Mouse (Mus musculus) neural tube, embryonic 11.5 days (tissue): ENCODE results near the gene Mpp4. TPM values are rescaled to one million over a fixed set of nuclear protein-coding genes. Genes with fewer than 3 reads are reported as not detected.

Experiments used
- ATAC-seq: fragments of 200-750 bp; cut with Nextera tagmentation; 2 replicates; pipeline ENCODE4 v1.8.0; 2017; ENCODE audit warnings: moderate number of reproducible peaks, mild to moderate bottlenecking, moderate TSS enrichment, moderate library complexity; ENCODE audit not compliant: insufficient read depth, low FRiP score, low TSS enrichment
- DNase-seq: peaks from one replicate; pipeline ENCODE4 v3.0.0-alpha.2; 2015; ENCODE audit warnings: low spot score
- H3K27ac ChIP-seq: fragments of 300-500 bp; sonication (generic); 2 replicates; pipeline ENCODE4 v1.5.1; 2014; ENCODE audit warnings: low read depth, mild to moderate bottlenecking, low read length
- H3K27me3 ChIP-seq: fragments of 300-500 bp; sonication (generic); 2 replicates; pipeline ENCODE4 v1.6.1; 2014; ENCODE audit warnings: mild to moderate bottlenecking, low read length, mixed read lengths; ENCODE audit not compliant: control insufficient read depth, insufficient read depth
- H3K36me3 ChIP-seq: fragments of 300-500 bp; sonication (generic); 2 replicates; pipeline ENCODE4 v1.6.1; 2014; ENCODE audit warnings: mild to moderate bottlenecking, low read length, moderate library complexity, mixed read lengths; ENCODE audit not compliant: control insufficient read depth, insufficient read depth
- H3K4me1 ChIP-seq: fragments of 300-500 bp; sonication (generic); 2 replicates; pipeline ENCODE4 v1.6.1; 2014; ENCODE audit warnings: low read length, mixed read lengths; ENCODE audit not compliant: control insufficient read depth, insufficient read depth
- H3K4me2 ChIP-seq: fragments of 300-500 bp; sonication (generic); 2 replicates; pipeline ENCODE4 v1.6.1; 2014; ENCODE audit warnings: low read depth, mild to moderate bottlenecking, moderate library complexity
- H3K4me3 ChIP-seq: fragments of 300-500 bp; sonication (generic); 2 replicates; pipeline ENCODE4 v1.5.1; 2014; ENCODE audit warnings: low read depth, low read length
- H3K9ac ChIP-seq: fragments of 300-500 bp; sonication (generic); 2 replicates; pipeline ENCODE4 v1.6.1; 2014; ENCODE audit warnings: mild to moderate bottlenecking, low read length
- H3K9me3 ChIP-seq: fragments of 300-500 bp; sonication (generic); 2 replicates; pipeline ENCODE4 v1.6.1; 2016; ENCODE audit warnings: low read length; ENCODE audit not compliant: control insufficient read depth
- WGBS: fragments of 180-500 bp; shearing (Covaris S2); extraction: QIAGEN DNeasy Blood & Tissue Kit; methylation state at CpG from one replicate; pipeline ENCODE4 v1.1.7; 2014; 5-methylcytosine and 5-hydroxymethylcytosine counted together
- polyA plus RNA-seq: library from polyadenylated mRNA; unstranded; fragments of >200 nt; fragmentation: Nextera tagmentation; extraction: Ambion mirVana; gene quantifications from 2 replicates; pipeline ENCODE4 v1.2.1, GENCODE M21; 2014

Gene Mpp4
- polyA plus RNA-seq, 1 experiment from 2014 or later, result 0.42 TPM

DNA sequence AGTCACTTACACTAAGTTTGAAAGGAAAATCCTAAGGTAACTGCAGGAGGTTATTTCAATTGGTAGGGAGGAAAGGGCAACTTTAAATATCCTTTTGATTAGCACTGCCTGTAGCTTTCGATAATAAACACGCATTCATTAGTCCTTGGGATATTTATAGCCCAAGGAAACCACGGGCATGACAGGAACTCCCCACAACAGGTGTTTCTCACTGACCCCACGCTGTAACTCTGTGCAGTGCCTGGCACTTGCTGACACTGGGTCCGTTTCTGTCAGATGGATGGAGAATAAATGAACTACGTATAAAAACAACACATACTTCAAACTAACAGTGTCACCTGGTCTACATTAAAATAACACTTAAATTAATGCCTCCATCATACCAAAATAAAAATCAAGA, 31.8 kb upstream of the Mpp4 start:
- no peak overlapping the region for H3K27ac ChIP-seq
- H3K9me3 ChIP-seq, result no peaks in the 10 kb centered on the region
- H3K4me2 ChIP-seq, result no peak overlapping the region
- H3K4me3 ChIP-seq, result no peak overlapping the region
- H3K27me3 ChIP-seq, result no peaks in the 10 kb centered on the region
- WGBS, result 75% methylated on average over 6 of the region's 6 CpGs
- H3K36me3 ChIP-seq, result peaks cover 2% of the 10 kb centered on the region; the same call in 1 of the 2 replicates
- DNase-seq (no peak), ATAC-seq (no peak)
- H3K4me1 ChIP-seq, result no peaks in the 10 kb centered on the region
- H3K9ac ChIP-seq, result no peak overlapping the region

DNA sequence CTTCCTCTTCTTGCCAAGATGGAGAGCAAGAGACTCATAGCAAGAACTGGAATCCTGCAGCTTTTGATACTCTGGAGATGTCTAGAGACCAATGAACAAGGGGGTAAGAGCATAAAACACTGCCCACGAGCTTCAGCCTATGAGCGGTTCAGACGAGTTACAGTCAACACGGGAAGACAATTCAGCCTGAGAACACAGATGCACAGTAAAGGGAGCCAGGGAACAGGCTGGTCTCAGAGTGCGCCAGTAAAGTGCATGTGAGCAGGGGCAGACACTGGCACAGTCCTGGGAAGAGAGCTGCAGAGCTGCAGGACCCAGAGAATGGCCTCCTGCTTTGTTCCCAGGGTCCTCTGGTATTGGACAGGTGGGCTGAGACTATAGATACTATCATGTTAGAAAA, 24.6 kb upstream of the Mpp4 start:
- WGBS, result 86% methylated on average over 5 of the region's 5 CpGs
- ATAC-seq, result no peak

DNA sequence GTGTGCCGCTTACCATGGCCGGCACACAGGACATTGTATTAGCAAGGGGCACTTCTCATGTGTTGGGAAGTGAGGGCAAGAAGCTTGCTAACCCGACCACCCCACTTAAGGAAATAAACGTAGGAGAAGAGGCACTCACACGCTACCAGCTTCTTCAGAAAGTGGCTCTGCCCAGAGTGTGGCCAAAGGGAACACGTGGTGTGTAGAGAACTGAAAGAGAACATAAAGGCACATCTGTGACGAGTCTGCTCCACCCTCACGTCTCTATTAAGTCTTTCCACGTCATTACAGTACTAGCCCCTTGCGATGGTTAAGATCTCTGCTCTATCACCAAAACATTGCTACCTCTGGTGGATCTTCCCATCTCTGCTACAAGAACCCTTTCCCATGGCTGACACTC, 23.1 kb upstream of the Mpp4 start:
- H3K4me3 ChIP-seq, result no peak overlapping the region
- no peak overlapping the region for H3K9ac ChIP-seq
- DNase-seq (no peak), ATAC-seq (no peak)
- no peaks in the 10 kb centered on the region for H3K27me3 ChIP-seq
- H3K4me1 ChIP-seq, result no peaks in the 10 kb centered on the region
- 91% methylated on average over 10 of the region's 10 CpGs for WGBS
- H3K9me3 ChIP-seq, result no peaks in the 10 kb centered on the region
- H3K36me3 ChIP-seq, result no peaks in the 10 kb centered on the region
- H3K4me2 ChIP-seq, result no peak overlapping the region
- H3K27ac ChIP-seq, result no peak overlapping the region

More for the DNA sequence above, 24.6 kb upstream of the Mpp4 start:
- Histone ChIP-seq H3K4me1 (no peaks in the 10 kb centered on the region), H3K9ac (no peak overlapping the region), H3K4me2 (no peak overlapping the region), H3K36me3 (no peaks in the 10 kb centered on the region), H3K9me3 (no peaks in the 10 kb centered on the region), H3K27ac (no peak overlapping the region), H3K4me3 (no peak overlapping the region), H3K27me3 (no peaks in the 10 kb centered on the region)
- DNase-seq, result no peak

DNA sequence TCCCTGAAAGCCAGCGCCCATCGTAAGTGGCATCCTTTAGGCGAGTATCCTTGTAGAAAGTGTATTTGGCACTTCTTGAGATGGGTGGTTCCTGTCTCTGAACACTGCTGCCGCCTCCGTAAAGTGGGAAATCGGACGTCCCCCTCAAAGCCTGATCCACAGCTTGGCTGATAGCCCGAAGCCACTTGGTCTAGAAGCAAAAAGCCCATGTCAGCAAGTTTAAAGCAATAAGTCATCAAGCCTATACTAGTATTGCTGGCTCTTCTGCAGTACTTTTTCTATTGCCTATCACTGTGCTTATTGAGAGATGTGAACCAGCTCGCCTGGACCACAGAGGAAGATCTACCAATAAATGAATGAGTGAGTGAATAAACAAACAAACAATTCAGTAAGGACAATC, 22.2 kb upstream of the Mpp4 start:
- WGBS, result 89% methylated on average over 9 of the region's 9 CpGs
- Histone ChIP-seq H3K4me1 (no peaks in the 10 kb centered on the region), H3K36me3 (no peaks in the 10 kb centered on the region), H3K27ac (no peak overlapping the region), H3K9ac (no peak overlapping the region), H3K27me3 (no peaks in the 10 kb centered on the region), H3K4me2 (no peak overlapping the region), H3K4me3 (no peak overlapping the region), H3K9me3 (no peaks in the 10 kb centered on the region)
- ATAC-seq (no peak), DNase-seq (no peak)

DNA sequence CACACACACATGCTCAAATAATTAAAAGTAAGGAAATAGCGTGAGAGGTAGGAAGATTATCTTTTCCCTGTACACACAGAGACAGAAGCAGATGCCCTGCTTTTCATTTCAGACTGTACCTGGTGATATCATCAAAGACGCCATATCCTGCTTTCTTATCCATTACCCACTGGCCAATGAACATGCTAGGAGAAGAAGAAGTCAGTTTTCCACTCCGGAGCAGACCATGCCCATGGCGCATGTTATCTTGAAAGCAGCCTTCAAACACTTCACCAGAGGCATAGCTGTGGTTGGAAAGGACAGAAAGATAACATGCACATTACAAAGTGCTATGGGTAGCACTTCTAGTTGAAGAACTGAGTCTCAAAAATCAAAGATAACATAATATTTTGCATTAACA, 19.9 kb upstream of the Mpp4 start:
- H3K9me3 ChIP-seq, result no peaks in the 10 kb centered on the region
- no peak overlapping the region for H3K4me2 ChIP-seq
- no peaks in the 10 kb centered on the region for H3K4me1 ChIP-seq
- H3K36me3 ChIP-seq, result no peaks in the 10 kb centered on the region
- no peak overlapping the region for H3K4me3 ChIP-seq
- H3K27me3 ChIP-seq, result no peaks in the 10 kb centered on the region
- 97% methylated on average over 4 of the region's 4 CpGs for WGBS
- DNase-seq (no peak), ATAC-seq (no peak)
- H3K9ac ChIP-seq, result no peak overlapping the region
- H3K27ac ChIP-seq, result no peak overlapping the region

DNA sequence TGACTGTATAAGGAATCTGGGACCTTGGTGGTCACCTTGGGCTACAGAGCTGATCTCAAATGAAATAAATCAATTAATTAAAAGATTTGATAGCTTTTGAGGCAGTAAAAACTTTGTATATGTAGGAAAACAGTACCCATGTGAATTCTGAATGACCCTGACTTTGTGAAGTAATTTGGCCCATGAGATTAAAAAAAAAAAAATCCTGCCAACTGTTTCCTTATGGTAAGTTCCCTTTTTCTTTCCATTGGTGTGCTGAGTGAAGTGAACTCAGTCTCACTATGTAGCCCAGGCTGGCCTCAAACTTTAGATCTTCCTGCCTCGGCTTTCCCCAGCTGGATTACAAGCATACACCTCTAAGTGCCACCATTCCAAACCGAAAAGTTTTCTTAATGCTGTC, 19.2 kb upstream of the Mpp4 start:
- Histone ChIP-seq H3K27ac (no peak overlapping the region), H3K4me2 (no peak overlapping the region), H3K36me3 (no peaks in the 10 kb centered on the region), H3K27me3 (no peaks in the 10 kb centered on the region), H3K9me3 (no peaks in the 10 kb centered on the region), H3K4me3 (no peak overlapping the region), H3K4me1 (no peaks in the 10 kb centered on the region), H3K9ac (no peak overlapping the region)
- WGBS, result 100% methylated on average over 2 of the region's 2 CpGs
- DNase-seq (no peak), ATAC-seq (no peak)

DNA sequence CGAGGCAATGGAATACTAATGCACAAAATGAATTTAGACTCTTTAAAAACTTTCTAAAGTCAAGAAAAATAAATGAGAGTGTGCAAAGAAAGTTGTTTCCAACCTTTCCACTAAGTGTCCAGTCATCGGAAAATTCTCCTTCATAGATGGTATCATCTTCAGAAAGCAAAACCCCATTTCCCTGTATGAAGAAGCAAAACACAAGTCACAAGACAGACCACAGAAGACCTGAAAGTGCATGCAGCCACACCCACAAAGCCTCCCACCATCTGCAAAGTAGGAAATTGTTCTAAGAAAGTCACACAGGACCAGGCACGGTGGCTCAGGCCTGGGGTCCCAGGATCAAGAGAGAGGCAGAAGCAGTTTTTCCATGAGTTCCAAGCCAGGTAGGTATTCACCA, 16.8 kb upstream of the Mpp4 start:
- H3K4me3 ChIP-seq, result no peak overlapping the region
- H3K4me2 ChIP-seq, result no peak overlapping the region
- 91% methylated on average over 3 of the region's 3 CpGs for WGBS
- H3K36me3 ChIP-seq, result no peaks in the 10 kb centered on the region
- H3K27me3 ChIP-seq, result no peaks in the 10 kb centered on the region
- H3K9ac ChIP-seq, result no peak overlapping the region
- H3K27ac ChIP-seq, result no peak overlapping the region
- ATAC-seq (no peak), DNase-seq (no peak)
- H3K4me1 ChIP-seq, result no peaks in the 10 kb centered on the region
- H3K9me3 ChIP-seq, result no peaks in the 10 kb centered on the region

DNA sequence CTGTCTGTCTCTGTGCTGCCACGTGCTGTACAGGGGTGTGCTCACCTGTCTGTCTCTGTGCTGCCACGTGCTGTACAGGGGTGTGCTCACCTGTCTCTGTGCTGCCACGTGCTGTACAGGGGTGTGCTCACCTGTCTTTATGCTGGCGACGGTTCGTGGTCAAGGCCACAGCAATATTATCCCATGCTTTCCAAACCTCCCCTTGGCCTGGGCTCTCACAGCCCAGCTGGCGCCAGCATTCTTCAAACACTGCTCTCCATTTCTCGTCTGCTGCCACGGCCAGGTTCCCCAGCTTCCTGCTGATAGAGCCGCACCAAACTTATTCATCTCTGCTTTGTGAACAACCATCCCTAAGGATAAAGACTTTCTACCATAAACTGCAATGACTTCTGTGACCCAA, 15.2 kb upstream of the Mpp4 start:
- Histone ChIP-seq H3K4me2 (no peak overlapping the region), H3K9ac (no peak overlapping the region), H3K4me3 (no peak overlapping the region), H3K27me3 (no peaks in the 10 kb centered on the region), H3K36me3 (no peaks in the 10 kb centered on the region), H3K9me3 (no peaks in the 10 kb centered on the region), H3K4me1 (no peaks in the 10 kb centered on the region), H3K27ac (no peak overlapping the region)
- no peak for ATAC-seq
- WGBS, result 90% methylated on average over 10 of the region's 10 CpGs
- DNase-seq, result no peak

DNA sequence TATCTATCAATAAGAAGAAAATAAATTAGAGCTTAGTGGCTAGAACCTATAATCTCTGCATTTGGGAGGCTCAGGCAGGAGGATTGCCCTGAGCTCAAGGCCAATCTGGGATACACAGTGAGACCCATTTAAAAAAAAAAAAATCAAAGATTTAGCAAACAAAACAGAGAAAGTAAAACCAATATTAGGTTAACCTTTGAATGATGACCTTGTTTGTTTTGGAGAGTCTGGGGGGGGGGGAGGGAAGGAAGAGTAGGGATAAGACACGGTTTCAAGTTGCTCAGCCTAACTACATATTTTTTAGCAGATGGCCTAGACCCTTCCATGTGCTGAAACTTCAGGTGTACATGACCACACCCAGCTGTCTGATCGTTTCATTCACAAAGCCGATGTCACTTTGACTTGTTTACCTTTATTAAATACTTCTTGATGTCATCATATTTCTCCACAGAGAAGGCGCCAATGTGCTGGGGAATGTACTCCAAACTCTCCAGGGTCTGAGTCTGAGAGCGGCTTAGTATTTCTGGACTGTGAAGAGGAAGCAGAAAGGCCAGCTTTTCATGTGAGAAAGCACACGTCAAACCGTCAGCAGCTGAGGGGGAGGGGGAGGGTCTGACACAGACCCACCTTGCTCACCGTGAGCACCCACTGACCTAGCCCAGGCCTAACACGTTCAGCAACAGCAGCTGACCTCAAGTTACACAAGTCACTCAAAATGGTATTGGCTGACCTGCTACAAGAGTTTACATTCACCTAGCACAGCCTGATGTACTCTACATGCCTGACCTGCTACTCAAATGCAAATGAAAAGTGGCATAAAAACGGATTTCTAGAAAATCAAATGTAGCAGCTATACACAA, 11.6 kb upstream of the Mpp4 start:
- no peak overlapping the region for H3K9ac ChIP-seq
- H3K27me3 ChIP-seq, result no peaks in the 10 kb centered on the region
- no peak overlapping the region for H3K27ac ChIP-seq
- H3K4me2 ChIP-seq, result no peak overlapping the region
- no peak overlapping the region for H3K4me3 ChIP-seq
- ATAC-seq (no peak), DNase-seq (no peak)
- WGBS, result 84% methylated on average over 10 of the region's 10 CpGs
- H3K36me3 ChIP-seq, result no peaks in the 10 kb centered on the region
- no peaks in the 10 kb centered on the region for H3K9me3 ChIP-seq
- H3K4me1 ChIP-seq, result no peaks in the 10 kb centered on the region
